Mouse (Mus musculus): ENCODE measurements around the gene Cck.

Gene Cck

DNA sequence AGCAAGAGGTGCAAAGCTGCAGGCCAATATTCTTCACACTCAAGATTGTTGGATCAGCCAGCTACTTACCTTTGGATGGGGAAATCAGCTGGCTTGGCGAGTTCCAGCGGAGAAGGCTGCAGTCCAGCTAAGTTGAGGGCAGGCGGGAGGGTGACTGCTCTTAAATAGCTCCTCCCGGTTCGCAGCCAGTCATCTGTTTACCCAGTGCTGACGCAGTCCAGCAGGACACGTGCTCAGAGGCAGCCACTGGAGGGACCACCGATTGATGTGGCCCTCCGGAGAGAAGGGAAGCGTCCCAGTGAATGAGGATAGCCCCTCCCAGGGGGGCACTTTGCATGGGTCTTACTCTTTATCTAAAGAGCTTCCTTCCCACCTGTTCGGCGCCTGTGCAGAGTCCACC is at the start of gene Cck:
Cck (minus strand) TSS at position 166 of the 400 bp plus-strand sequence.
- DNase-seq (ENCODE audit: low read depth), result no peak

DNA sequence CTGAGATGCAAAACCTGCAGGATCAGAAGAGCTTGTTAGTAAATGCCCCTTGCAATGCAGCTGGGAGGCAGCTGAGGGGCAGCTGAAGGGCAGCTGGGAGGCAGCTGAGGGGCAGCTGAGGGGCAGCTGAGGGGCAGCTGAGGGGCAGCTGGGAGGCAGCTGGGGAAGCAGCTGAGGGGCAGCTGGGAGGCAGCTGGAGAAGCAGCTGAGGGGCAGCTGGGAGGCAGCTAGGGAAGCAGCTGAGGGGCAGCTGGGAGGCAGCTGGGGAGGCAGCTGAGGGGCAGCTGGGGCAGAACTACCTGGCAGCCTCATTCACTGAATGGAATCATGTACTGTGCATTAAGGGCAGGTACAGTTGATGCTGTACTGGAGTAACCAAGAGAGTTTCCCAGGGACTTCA is 46.0 kb upstream of the Cck start:
- no peak for DNase-seq (ENCODE audit: low read depth)

DNA sequence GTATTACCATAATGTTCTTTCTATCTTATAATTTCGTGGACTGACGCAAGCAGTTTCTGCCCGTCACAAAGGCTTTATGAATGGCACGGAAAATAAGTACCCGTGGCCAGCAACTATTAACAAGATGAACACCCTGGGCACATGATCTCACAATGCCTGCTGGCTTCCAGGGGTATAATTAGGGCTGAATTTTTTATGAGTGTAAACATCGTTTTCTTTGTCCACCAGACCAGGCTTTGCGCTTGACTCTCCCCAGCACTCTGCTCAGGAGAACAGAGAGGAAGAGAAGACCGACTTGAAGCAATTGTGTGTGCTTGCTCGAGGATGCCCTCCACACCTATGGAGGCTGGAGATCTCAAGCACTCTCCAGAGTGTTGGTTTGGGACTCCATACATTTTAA is 37.1 kb upstream of the Cck start:
- DNase-seq (ENCODE audit: low read depth), result no peak

DNA sequence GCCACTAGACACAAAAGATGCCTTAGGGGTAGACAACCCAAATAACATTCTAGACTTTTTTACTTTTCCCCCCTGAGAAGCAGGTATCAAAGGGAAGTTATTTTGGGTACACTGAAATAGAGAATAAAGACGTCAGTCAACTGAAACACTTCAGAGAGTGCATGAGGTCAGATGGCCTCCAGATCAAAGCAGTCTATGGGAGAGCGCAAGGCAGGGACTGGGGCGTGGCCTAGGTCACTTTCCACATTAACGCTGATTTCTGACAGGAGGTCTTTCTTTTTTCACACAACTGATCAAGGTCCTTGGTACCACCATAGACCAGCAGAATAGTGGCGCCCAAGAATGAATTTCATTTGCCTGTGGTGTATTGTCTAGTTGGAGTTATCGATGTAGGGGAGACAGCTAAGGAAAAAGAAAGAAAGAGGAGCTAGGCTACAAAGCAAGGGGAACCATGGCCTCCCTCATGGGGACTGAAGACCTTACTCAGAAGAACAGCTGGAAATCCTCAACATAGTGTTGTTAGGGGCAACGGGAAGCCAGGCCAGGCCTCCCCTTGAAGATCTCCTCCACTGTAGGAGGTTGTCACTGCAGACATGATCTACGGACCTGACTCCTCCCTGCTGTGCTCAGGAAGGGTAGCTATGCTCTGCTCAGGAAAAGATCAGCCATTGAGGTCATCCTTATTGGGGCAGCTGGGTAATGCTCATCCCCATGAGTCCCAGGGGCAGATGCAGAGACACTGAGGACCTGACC is 33.3 kb upstream of the Cck start:
- no peak for DNase-seq (ENCODE audit: low read depth)

DNA sequence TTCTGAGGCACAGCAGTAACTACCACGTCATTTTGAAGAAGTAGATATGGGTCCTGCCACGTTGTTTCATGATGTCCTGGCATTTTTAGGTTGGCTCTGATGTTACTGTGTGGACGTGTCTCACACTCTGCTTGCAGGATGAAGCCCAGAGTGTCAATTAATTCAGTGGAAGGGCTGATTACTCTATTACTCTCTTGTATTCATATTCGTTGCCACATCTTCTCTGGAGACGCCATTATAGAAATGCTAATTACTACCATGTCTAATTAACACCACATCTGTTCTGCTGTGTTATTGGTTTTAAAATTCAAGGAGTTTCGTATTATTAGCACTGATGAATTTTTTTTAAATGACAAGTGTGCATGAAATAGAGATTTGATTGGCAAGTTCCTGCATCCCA is 30.7 kb upstream of the Cck start:
- DNase-seq (ENCODE audit: low read depth), result no peak

DNA sequence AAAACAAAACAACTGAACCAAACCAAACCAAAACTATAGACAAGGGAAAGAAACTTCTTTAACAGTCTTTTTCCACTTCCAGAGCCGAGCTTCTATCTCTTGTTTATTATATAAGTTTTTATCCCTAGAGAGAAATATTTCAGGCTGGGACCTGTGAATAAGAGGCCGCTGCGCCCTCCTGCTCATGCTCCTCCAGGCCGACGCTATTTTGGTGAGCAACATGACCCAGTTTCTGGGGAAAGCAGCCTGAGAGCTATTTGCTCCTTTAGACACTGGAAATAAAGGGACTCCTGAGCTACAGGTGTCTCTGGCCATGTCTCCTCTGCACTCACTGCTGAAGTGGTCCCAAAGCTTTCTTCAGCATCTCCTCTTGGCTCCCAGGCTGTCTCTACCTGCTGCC is 24.6 kb upstream of the Cck start:
- no peak for DNase-seq (ENCODE audit: low read depth)

DNA sequence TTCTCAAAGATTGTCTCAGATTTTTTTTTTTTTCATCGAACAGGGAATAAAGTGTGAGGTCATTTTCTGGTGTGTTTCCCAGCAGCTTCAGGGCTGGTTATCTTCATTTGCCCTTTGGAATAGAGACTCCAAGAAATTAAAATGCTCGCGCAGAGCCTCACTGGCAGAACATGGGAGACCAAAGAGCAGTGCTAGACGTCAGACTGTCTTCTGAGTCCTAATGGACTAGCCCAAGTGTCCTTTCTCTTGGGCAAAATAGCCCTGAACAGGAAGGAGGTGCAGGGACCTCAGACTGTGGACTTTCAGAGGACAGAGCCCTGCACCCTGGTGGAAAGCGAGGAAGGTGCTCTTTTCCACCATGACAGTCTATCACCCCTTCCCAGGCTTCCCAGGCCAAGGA is 19.0 kb upstream of the Cck start:
- DNase-seq (ENCODE audit: low read depth), result no peak

DNA sequence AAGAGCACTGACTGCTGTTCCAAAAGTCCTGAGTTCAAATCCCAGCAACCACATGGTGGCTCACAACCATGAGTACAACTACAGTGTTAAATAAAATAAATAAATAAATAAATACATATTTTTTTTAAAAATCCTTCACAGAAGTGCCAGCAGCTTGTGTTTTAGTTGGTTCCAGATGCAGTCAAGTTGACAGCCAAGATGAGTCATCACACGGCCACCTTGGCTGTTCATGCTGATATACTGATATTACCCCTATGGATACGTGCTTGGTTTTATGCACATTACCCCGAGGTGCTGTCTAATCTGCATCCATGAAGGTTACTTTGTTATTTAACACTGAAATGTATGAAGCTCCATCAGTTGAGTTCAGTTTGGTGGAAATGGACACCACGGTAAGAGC is 16.4 kb upstream of the Cck start:
- DNase-seq (ENCODE audit: low read depth), result no peak

DNA sequence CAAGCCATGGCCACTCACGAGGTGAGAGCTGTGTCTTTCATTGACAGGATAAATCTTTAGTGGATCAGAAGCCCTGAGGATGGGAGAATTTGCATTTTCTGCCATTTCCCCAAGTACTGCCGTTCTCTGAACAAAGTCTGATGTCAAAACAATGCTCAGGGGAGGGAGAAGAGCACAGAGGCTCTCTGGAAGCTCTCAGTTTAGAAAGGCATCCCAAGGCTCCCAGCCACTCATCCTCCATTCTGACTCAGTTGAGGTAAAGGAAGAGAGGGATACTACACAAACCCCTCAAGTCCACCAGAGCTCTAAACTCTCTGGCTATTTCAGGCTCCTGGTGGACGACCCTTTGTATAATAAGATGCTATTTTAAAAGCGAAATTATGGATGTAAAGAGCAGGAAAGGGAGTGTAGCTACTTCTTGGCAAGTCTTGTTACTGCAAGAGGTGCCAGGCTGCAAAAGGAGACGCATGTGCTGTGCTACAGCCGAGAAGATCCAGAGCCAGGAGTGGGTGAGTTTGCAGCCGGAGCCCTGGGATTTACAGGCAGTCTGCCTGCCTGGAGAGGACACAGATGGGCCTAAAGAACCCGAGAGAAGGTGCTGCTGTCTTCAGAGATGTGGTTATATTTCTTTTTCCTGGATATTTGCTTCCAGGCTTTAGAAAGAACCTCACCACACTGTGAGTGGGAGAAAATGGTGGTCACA is 11.1 kb upstream of the Cck start:
- DNase-seq (ENCODE audit: low read depth), result no peak

DNA sequence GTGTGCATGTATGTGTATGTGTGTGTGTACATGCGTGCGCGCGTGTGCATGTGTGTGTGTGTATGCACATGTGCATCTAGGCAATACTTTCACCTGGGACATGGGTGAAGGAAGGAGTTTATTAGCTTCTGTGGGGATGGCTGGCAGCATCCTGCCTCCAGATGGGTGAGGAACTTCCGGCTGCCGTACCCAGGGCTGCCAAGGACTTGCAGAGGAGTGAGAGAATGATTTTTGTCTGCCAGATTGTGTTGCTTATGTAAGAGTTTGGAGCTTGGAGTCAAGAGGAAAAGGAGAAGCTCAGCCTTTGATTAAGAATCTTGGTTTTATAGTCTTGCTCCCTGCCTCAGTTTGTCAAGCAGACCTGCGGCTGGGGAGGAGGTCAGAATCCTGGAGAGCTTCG is 9.9 kb upstream of the Cck start:
- DNase-seq (ENCODE audit: low read depth), result no peak

DNA sequence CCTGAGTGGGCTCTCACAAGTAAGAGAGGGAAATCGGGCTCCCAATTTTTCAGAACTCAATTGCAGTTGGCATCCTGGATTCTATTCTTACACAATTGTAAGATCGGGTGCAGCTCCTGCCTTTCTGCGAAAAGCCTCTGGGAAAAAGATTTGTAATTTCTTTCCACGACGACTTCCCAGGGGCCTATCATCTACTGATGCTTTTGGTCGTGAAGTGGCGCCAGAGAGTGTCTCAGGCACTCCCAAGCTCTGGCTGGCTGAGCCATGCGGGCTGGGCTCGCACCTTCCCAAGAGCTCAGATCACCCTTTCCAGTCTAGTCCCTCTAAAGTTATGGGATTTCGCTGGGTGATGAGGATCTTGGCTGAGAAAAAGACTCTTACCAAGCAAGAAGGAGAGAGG is 608 bp upstream of the Cck start:
- no peak for DNase-seq (ENCODE audit: low read depth)

DNA sequence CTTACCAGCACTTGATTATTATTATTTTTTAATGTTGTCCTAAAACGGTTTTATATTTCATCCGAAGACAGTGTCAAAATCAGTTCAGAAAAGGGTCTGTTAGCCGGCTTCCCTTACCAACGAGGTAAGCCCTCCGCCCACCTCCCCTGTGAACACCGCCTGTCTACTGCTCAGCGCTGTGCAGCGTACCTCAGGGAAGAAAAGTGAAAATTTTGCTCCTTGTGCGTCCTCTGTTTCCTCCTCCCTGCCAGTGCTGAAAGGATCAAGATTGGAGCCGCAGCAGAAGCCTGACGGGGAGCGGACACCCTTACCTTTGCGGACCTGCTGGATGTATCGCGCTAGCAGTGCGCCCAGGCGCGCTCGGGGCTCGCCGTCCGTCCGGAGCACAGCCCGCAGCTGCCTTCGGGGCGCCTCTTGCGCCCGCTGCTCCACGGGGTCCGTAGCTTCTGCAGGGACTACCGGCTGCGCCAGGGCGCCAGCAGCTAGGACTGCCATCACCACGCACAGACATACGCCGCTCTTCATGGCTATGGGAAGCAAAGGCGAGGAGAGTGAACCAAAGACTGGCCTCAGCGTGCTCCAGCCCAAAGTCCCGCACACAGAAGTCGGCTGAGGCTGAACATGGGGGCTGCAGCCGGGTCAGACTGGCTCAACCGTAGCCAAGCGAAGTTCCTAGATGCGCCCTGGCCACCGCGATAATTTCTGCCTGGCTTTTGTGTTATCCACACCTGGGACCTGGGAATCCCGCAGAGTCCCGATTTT is 1.3 kb downstream of the Cck start:
- DNase-seq (ENCODE audit: low read depth), result no peak

DNA sequence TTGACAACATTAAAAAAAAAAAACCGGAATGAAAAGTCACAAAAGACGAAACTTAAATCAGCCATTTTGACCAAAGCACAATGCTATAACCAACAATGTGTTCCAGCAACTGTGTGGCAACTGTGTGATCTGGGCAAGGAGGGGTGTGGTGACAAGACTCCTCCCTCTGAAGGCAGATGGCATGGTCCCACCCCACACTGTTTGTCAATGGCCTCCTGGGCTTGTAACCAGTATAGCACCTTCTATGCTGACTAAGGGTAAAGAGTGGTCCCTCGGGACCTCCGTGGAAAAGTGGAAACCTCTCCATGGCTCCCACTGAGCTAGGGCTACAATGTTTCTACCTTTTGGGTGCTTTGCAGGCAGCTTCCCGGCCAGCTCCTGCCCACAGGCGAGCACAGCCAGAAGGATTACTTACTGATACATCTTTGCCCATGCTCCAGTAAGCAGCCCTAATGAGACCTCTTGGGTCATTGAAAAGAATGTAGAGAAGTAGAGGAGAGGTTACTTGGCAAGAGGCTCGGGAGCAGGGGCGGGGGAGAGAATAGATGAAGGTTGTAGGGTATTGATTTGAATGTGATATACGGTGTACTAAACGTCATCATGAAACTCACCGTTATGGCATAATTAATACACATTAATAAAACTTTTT is 3.8 kb downstream of the Cck start:
- DNase-seq (ENCODE audit: low read depth), result no peak

DNA sequence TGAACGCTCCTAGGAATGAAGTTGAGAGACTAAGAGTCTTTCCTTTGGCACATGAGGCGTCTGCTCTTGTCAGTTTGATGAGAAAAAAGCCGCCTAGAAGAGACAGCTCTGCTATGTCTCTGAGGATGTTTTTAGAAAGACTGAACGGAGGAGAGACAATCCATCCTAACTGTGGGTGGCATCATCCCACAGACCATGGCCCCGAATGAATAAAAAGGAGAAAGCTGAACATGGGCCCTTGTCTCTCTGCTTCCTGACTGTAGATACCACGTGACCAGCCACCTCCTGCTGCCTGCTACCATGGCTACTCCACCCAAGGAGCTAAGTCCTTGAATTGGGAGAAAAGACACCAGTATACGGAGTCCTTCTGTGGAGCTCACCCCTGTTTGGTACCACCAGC is 8.3 kb downstream of the Cck start:
- DNase-seq (ENCODE audit: low read depth), result no peak

DNA sequence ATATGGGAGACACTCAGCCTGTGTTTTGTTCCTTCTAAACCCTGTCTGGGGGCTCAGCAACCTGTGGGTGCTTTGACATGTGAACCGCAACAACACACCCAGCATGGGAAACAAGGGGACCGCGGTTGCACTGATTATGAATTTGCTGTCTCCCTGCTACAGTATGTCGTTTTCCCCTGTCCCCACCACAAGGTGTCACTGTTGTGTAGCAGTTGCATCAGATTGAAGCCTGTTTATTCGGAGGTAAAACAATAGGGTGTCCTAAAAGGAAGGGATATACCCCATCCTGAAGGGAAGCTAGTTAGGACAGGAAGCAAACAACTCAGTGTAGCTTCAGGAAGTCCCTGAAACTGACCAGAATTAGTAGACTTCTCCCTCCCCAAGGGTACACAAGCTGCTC is 16.0 kb downstream of the Cck start:
- peak; percentile 85 for DNase-seq (ENCODE audit: low read depth)

DNA sequence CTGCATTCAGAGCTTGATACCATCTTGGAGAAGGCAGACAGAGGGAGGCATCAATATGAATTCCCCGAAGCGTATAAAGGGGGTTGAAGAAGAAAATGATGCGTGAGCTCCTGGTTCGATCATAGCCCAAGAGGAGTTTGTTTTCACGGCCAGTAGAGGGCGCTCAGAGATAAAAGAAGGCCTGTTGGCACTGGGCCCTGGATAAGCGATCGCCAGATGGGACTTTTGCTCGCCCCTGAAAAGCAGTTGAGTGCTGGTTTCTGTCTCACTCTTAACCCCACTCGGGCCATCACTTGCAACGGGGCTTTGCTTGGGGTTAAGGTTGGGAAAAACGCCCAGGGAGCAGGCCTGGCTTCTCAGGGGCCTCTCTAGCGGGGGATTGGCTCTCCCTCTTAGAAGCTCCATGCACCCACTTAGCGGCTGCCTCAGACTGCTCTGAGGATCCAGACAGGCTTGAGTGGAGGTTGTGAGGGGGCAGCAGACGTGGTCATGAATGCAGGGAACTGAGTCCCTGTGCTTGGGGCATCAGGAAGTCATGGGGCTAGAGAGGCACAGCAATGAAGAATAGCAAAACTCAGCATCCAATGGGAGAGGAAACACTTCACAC is 18.1 kb downstream of the Cck start:
- peak; percentile 83 for DNase-seq (ENCODE audit: low read depth)

DNA sequence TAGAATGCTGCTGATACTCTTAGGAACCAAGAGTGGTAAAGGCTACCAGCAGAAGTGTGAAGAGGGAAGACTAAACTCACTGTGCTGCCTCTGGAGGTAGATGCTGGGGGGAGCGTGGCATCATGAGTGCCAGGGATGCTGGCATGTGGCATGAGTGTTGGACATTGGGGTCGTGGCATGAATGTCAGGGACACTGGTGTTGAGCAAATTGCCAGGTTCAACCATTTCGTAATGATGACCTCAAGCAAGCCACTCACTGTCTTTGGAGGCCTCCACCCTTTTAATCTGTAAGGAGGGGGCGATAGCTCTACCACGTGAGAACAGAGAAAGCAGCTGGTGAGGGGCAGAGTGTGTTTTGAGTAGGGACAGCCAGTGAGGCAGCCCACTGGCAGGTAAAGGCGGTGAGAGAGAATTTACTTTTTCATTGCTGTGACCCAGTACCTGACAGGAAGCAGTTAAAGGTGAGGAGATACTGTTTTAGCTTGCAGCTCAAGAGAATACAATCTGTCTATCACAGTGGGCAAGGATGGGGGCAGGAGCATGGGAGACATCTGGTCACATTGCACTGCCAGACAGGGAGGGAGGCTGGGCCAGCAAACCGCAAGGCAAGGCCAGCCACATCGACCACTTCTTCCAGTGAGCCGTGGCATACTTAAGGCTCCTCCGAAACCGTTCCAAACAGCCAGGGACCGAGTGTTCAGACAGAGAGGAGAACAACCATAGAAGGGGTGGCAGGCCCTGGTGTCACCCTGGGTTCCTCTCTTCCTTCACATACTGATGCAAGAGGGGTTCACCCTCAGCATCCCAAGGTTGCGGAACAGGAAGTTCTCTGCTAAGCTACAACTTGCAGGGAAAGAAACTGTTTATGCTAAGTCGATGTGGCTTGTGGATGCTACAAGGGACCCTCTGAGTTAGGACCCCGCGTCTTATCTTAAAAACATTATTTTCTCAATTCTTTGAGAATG is 19.7 kb downstream of the Cck start:
- DNase-seq (ENCODE audit: low read depth), result no peak

DNA sequence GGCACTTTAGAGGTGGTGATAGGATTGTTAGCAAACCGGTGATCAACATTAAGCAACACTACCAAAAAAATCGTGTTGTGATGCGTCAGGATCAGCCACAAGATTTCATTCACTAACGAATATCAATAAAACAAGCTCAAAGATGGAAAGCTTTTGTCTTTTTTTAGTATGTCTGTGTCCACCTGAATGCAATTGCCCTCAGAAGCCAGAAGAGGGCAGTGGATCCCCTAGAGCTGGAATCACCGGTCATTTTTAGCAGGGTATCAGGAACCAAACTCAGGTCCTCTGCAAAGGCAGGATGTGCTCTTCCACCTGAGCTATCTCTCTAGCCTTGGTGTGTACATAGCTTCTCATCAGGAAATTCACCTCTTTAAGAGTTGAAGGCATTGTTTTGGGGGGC is 20.7 kb downstream of the Cck start:
- peak; percentile 25 for DNase-seq (ENCODE audit: low read depth)

DNA sequence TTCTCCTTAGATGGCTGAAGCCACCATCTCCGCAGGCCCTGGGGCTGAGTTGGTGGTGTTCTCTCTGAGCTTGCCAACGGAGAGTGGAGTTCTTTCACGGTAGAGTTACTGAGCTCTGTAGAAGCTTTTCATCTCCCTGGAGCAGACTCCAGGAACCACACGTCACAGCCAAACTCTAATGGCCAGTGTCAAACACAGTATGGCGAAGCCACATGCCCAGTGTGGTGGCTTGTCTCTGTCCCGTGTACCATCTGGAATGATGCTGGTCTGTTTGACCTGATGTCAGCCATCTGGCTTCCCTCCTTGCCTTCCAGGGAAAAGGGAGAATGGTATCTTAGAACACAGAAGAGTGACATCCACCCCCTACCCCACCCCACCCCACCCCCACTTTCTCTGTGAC is 25.8 kb downstream of the Cck start:
- no peak for DNase-seq (ENCODE audit: low read depth)

DNA sequence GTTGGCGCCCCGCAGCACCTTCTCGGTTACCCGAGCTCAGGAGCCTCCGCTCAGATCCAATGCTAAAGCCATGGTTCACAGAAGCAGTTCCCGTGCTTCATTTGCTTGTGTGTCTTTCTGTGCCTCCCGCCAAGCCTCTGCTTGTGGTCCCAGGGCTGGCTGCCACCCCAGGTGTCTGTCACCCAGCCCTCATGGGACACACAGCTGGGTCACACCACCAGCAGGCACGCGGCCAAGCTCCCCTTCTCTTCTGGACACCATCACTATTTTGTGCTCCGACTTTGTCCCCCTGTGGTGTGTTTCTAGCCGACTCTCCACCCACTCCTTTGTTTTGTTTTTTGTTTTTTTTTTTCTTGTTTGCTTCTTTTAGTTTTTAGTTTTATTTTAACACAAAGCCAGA is 28.0 kb downstream of the Cck start:
- DNase-seq (ENCODE audit: low read depth), result no peak

DNA sequence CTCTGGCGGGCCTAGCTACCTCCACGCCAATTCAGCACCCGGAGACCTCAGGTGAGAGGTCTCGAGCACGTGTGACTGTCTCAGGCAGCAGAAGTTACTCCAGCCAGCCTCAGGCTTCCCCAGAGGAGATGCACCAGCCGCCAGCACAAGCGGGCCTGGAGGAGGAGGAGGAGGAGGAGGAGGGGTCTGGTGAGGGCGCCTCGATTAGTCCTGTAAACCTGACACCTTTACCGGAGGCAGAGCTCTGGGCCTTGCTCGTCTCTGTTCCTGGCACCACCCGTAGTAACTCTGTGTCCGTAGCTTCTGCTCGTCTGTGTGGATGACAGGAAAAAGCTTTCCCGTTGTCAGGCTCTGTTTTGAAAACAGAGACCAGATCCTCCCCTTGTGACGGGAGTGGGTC is 35.0 kb downstream of the Cck start:
- no peak for DNase-seq (ENCODE audit: low read depth)
